Mouse (Mus musculus) kidney, postnatal 10 days (tissue): ENCODE measurements at regions not wholly inside any gene's neighbourhood (a gene's known extent, or its start where the extent isn't known, plus 50 kb on each side); places are given as distances from the start of the nearest gene placed in this dataset.

ENCODE experiments used
- DNase-seq: peaks from one replicate; pipeline ENCODE4 v3.0.0; 2021; ENCODE audit warnings: mixed read lengths

DNA sequence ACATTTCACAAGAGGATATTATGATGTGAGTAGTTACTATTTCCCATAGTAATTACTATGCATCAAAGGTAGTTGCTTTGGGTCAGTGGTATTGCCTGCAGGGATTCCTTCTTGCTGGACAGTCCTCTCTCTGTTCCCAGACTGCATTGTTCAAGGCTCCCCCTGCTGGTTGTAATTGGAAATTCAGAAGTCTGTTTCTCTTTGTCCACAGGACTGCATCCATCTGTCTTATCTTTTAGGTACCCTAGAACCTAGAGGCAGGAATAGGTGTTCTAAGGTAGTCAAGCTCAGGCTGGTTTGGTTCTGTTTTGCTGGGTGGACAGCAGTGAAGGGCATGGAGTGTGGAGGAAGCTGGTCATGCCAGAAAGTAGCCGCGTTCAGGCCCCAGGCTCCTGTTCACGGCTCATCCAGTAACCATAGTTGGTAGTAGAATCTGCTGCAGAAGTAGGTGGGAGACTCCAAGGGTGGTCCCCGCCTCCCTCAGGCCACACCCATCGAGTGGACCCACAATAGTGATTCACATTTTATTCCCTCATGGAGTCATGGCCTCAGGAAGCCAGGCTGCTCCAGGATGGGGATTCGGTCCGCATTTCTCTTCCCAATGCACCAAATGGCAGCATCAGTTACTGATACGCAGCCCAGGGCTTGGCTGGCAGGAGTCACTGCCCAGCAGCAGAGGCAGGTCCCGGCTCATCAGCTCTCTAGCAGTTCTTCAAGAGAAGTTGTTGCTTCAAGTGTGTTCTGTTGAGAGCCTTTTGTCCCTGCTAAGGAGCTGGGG, 51.7 kb upstream of the Caprin1 start:
- peak; percentile 74 for DNase-seq

DNA sequence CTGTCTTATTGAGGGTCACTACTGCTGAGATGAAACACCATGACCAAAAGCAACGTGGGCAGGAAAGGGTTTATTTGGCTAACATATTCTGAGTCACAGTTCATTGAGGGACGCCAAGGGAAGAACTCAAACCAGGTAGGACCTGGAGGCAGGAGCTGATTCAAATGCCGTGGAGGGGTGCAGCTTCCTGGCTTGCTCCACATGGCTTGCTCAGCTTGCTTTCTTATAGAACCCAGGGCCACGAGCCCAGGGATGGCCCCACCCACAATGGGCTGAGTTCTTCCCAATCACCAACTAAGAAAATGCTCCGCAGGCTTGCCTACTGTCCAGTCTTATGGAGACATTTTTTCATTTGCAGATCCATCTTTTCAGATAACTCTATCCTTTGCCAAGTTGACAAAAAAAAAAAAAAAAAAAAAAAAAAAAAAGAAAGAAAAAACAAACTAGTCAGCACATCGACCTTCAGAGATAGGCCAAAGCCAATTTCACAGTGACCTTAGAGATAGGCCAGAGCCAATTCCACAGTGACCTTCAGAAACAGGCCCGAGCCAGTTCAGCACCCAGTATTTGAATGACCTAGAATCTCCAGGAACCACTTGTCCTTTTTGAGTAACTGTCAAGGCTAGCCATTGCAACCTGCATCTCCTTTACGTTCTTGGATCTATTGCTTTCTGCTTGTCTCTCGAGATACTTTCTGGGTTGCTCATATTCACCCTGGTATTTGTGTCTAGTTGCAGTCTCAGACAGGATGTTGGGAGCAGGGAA, 52.5 kb upstream of the Caprin1 start:
- DNase-seq, result no peak

DNA sequence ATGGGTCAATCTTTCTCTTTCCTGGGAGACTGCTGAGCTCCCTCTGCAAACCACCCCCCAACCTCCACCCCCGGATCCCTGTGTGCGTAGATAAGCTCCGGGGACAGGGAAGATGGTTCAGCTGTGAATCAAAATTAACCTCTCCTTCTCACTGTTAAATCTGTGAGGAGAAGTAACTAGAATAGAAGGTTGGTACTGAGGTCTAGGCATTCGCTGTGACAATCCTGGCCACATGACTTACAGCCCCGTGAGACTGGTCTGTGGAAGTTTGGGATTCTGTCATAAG, 53.0 kb upstream of the Caprin1 start:
- no peak for DNase-seq

GRCm38 (mm10) chr2:103851171-103851570, 53.7 kb upstream of the Caprin1 start:
- DNase-seq, result no peak

- no peak for DNase-seq
Observed at GRCm38 (mm10) chr2:103861226-103861625, 63.8 kb upstream of the Caprin1 start.

DNA sequence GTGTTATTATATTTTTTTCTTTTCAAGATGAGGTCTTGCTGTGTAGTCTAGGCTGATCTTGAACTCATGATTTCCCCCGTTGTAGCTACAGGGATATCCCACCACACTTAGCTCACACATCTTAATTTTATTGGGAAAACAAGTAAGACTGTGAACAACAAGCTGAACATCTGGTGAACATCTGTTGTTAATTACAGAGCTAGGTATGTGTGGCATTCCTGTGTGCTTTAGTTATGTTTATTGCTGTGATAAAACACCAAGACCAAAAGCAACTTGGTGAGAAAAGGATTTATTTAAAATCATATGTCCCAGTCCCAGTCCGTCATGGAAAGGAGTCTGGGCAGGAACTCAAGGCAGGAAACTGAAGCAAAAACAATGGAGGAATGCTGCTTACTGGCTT, 66.8 kb upstream of the Caprin1 start:
- DNase-seq, result no peak

- peak; percentile 71 for DNase-seq
Observed at GRCm38 (mm10) chr2:103865319-103866171, 68.1 kb upstream of the Caprin1 start.

DNA sequence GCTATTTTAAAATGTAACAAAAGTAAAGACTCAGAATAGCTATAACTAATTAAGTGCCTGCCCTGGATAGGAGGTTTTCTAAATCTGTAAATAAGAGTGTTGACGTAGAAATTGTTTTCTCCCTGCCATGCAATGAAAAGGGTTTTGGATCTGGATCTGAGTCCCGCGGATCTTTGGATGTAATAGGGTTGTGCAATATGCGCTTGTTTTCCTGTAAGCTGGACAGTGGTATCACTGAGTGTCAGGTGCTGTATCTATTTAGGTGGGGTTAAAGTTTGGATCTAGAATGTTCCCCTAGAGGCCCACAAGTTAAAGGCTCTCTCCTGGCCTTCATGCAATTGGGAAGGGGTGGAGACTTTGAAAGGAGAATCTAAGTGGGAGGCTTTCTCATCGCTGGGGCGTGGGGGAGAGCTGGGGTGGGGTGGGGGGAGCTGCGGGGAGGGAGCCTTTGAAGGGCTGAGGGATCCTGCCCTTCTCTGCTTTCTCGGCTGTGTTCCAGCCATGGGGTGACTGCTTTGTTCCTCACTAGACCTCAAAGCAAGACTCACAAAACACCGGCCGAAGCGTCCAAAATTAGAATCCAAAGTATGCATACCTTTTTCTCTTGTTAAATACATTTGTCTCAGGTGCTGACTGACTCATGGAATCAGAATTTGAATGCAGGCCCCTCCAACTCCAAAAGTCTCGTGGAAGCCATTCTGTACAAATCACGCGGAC, 70.0 kb upstream of the Caprin1 start:
- no peak for DNase-seq

GRCm38 (mm10) chr2:103867958-103868330, 70.5 kb upstream of the Caprin1 start:
- DNase-seq, result no peak

- DNase-seq, result no peak
Observed at GRCm38 (mm10) chr2:103868655-103869054, 71.2 kb upstream of the Caprin1 start.

DNA sequence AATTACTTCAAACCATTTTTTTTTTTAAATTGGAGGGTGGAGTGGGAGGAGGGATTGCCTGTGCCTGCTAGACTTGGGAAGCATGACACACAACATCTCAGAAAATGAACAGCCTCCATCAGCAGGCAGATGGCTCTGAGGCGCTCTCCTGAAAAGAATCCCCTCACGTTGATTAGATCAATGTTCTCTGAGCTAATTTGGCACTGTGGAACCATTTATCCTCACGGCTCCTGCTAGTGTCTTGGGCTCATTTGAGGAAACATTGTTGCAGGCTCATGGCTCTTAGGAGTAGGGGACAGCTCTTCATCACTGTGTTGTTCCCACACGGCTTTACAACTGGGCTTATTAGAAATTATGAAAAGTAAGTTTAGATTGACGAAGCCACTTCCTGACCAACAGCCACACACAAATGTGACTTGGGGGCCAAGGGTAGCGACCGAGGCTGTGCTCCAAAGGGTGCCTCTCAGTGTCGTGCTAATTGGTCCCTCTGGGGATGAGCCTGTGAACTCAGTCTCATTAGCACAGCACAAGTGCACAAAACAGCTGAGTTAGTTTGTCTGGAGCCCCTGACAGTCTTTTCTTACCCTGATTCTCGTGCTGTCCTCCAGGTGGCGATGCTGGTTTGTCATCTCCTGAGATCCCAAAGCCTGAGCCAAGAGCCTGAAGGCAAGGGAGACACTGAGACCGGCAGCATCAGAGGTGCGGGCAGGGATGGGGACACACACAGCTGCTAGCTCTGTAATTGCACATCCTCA, 74.2 kb upstream of the Caprin1 start:
- DNase-seq, result peak; percentile 87

DNA sequence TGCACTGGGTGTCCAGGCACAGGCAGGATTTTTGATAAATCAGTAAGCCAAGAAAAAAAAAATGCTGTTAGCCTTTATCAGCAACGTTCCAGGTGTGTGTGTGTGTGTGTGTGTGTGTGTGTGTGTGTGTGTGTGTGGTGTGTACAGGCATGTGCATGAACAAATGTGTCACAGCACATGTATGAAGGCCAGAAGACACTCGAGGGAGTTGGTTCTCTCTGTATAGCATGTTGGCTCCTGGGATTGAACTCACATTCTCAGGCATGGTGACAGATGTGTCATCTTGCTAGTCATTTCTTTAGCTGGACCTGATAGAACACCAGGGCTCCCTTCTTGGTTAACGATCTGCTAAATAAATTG, 74.8 kb upstream of the Caprin1 start:
- DNase-seq, result no peak

- DNase-seq, result no peak
Observed at GRCm38 (mm10) chr2:103873381-103873780, 75.9 kb upstream of the Caprin1 start.

- no peak for DNase-seq
Observed at GRCm38 (mm10) chr2:103874466-103874865, 77.0 kb upstream of the Caprin1 start.

DNA sequence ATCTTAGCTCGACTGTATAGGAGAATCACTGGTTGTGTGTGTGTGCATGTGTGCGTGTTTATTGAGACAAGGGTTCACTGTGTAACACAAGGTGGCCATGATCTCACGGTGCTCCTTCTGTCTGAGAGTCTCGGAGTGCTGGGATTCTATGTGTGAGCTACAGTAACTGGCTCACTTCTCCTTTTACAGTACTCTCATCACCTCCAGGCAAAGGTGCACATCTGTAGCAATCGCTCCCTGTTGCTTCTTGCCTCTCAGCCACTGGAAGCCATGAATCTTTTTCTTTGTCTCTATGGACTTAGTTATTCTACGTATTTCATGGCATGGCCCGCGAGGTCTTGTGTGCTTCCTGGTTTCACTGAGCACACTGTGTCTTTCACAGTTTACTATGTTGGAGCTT, 78.3 kb upstream of the Caprin1 start:
- no peak for DNase-seq

DNA sequence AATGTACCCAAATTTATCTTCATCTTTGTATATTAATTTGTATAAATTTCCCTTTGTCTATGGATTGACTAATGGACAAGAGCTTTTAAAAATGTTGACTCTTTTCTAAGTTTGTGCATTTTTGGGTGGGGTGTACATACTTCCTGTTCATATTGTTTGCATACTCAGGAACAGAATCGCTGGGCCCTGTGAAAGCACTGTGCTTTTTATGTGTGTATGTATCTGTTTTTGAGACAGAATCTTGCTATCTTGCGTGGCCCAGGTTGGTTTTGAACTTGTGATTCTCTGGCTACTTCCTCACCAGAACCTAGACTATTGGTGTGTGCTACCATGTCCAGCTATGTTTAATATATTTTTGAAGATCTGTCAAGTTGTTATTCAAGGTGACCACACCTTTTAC, 78.8 kb upstream of the Caprin1 start:
- DNase-seq, result no peak

GRCm38 (mm10) chr2:103881026-103881763, 76.6 kb upstream of the Lmo2 start:
- peak; percentile 29 for DNase-seq

- DNase-seq, result no peak
Observed at GRCm38 (mm10) chr2:103884926-103885325, 72.9 kb upstream of the Lmo2 start.

DNA sequence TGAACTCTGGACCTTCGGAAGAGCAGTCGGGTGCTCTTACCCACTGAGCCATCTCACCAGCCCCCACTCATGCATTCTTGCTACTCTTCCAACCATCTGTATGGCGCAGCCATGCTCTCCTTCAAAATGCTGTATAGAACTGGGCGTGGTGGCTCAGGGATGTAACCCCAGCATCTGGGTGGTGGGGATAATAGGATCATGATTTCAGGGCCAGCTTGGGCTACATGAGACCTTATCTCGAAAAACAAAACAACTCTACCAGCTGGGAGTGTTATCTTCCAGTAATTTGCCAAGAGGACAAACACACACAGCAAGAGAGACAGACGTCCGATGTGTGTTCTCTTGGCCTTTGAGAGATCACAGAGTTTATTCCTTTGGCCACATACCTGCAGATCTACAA, 69.8 kb upstream of the Lmo2 start:
- no peak for DNase-seq

- DNase-seq, result no peak
Observed at GRCm38 (mm10) chr2:103891240-103891767, 66.5 kb upstream of the Lmo2 start.

GRCm38 (mm10) chr2:103893159-103893740, 64.5 kb upstream of the Lmo2 start:
- no peak for DNase-seq
